Mouse (Mus musculus): ENCODE measurements around the gene Dnajc25. TPM values are rescaled to one million over a fixed set of nuclear protein-coding genes. Genes with fewer than 3 reads are reported as not detected.

The Dnajc25 gene
- polyA plus RNA-seq, 1 experiment from 2014 or later = 6.5 TPM

DNA sequence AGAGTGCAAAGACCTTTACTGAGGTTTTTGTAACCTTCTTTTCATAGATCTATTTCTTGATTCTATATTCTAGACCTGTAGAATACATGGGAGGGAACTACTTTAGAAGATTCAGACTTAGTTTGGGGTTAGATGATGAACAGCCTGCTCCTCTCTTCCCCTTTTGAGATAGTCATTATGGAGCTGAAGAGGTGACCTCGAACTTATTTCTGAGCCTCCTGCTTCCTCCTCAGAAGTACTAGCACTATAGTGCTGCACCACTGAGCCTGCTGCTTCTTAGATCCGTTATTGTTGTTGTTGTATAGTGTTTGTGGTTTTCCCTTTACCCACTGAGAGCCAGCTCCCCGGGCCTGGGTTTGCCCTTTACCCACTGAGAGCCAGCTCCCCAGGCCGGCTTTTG is 14.8 kb downstream of the Dnajc25 start:
- no peak overlapping the region for H3K4me3 ChIP-seq (ENCODE audit: low read depth, low read length)
- ATAC-seq (ENCODE audit: low FRiP score) (no peak), DNase-seq (ENCODE audit: low spot score) (no peak)
- WGBS = 73% methylated on average over 4 of the region's 4 CpGs
- no peaks in the 10 kb centered on the region for H3K9me3 ChIP-seq (ENCODE audit: control insufficient read depth, low read length)
- no peak overlapping the region for H3K4me2 ChIP-seq (replicated peaks; ENCODE audit: low read depth, low read length)
- no peaks in the 10 kb centered on the region for H3K36me3 ChIP-seq (ENCODE audit: control insufficient read depth, insufficient read depth, low read length)
- H3K27ac ChIP-seq (ENCODE audit: low read depth, low read length) = no peak overlapping the region
- H3K27me3 ChIP-seq (ENCODE audit: control insufficient read depth, insufficient read depth, low read length) = no peaks in the 10 kb centered on the region
- no peak overlapping the region for H3K9ac ChIP-seq (ENCODE audit: low read depth, low read length)
- no peaks in the 10 kb centered on the region for H3K4me1 ChIP-seq (replicated peaks; ENCODE audit: control insufficient read depth, insufficient read depth, low read length)

DNA sequence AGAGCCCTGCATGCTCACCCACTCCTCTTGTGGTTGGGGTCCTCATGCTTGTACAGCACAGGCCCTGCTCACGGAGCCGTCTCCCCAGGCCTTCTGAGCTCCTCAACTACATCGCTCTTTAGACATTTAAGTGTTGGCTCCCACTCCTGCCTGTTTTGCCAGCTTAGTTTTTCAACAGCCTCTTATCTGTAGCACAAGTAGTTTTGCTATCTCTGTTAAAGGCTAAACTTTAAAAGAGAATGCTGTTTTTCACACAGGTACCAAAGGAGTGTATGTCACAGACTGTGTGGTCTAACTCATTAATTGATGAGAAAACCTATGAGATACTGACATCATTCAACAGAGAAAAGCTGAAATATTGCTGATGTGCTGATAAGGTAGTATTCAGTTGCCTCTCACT is 16.6 kb downstream of the Dnajc25 start:
- H3K27ac ChIP-seq (ENCODE audit: low read depth, low read length) = no peak overlapping the region
- ATAC-seq (ENCODE audit: low FRiP score) (no peak), DNase-seq (ENCODE audit: low spot score) (no peak)
- H3K4me1 ChIP-seq (replicated peaks; ENCODE audit: control insufficient read depth, insufficient read depth, low read length) = no peaks in the 10 kb centered on the region
- no peak overlapping the region for H3K4me3 ChIP-seq (ENCODE audit: low read depth, low read length)
- 93% methylated on average over 3 of the region's 3 CpGs for WGBS
- H3K27me3 ChIP-seq (ENCODE audit: control insufficient read depth, insufficient read depth, low read length) = no peaks in the 10 kb centered on the region
- H3K9ac ChIP-seq (ENCODE audit: low read depth, low read length) = no peak overlapping the region
- no peaks in the 10 kb centered on the region for H3K36me3 ChIP-seq (ENCODE audit: control insufficient read depth, insufficient read depth, low read length)
- no peaks in the 10 kb centered on the region for H3K9me3 ChIP-seq (ENCODE audit: control insufficient read depth, low read length)
- H3K4me2 ChIP-seq (replicated peaks; ENCODE audit: low read depth, low read length) = no peak overlapping the region

DNA sequence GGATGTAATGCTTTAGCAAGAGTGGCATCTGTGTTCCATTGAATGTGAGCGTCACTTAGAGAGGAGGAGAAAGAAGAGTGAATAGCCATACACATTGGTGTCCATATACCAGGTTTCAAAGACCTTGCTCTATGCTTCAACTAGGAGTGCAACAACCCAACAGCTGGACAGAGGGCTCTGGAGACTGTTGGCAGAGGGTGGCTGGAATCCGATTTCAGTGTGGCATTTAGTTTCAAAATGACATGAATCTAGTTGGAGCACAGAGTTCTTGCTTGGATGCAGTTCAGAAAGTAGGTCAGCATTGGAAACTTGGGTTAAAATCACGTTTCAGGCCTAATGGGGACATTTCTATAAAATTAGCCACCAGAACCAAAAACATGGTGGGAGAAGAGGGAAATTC is 20.3 kb downstream of the Dnajc25 start:
- Histone ChIP-seq H3K9me3 (ENCODE audit: control insufficient read depth, low read length) (no peaks in the 10 kb centered on the region), H3K9ac (ENCODE audit: low read depth, low read length) (no peak overlapping the region), H3K4me2 (replicated peaks; ENCODE audit: low read depth, low read length) (no peak overlapping the region), H3K27me3 (ENCODE audit: control insufficient read depth, insufficient read depth, low read length) (no peaks in the 10 kb centered on the region), H3K36me3 (ENCODE audit: control insufficient read depth, insufficient read depth, low read length) (no peaks in the 10 kb centered on the region), H3K4me1 (replicated peaks; ENCODE audit: control insufficient read depth, insufficient read depth, low read length) (no peaks in the 10 kb centered on the region), H3K27ac (ENCODE audit: low read depth, low read length) (no peak overlapping the region), H3K4me3 (ENCODE audit: low read depth, low read length) (no peak overlapping the region)
- WGBS = 87% methylated on average over 3 of the region's 3 CpGs
- ATAC-seq (ENCODE audit: low FRiP score) (no peak), DNase-seq (ENCODE audit: low spot score) (no peak)

DNA sequence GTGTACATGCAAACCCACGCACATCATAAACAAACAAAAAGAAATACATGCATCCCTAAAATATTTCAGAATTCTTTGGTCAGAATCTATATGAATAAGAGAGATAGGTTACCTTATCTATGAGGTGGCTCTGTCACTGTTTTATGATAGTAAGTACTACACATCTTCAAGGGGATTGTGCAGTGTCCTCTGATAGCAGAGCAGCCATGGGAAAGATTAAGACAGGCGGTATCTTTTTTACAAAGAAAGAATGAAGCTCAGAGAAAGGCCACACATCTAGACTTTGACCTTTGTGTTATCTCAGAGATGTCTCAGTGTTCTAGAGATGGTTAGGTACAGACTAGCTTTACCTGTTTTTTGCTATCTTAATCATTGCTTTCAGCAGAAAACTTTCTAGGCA is 22.1 kb downstream of the Dnajc25 start:
- Histone ChIP-seq H3K36me3 (ENCODE audit: control insufficient read depth, insufficient read depth, low read length) (no peaks in the 10 kb centered on the region), H3K9ac (ENCODE audit: low read depth, low read length) (no peak overlapping the region), H3K27ac (ENCODE audit: low read depth, low read length) (no peak overlapping the region), H3K9me3 (ENCODE audit: control insufficient read depth, low read length) (no peaks in the 10 kb centered on the region), H3K4me3 (ENCODE audit: low read depth, low read length) (no peak overlapping the region), H3K4me1 (replicated peaks; ENCODE audit: control insufficient read depth, insufficient read depth, low read length) (no peaks in the 10 kb centered on the region), H3K4me2 (replicated peaks; ENCODE audit: low read depth, low read length) (no peak overlapping the region), H3K27me3 (ENCODE audit: control insufficient read depth, insufficient read depth, low read length) (no peaks in the 10 kb centered on the region)
- ATAC-seq (ENCODE audit: low FRiP score) (no peak), DNase-seq (ENCODE audit: low spot score) (no peak)
- 94% methylated on average over 2 of the region's 2 CpGs for WGBS

DNA sequence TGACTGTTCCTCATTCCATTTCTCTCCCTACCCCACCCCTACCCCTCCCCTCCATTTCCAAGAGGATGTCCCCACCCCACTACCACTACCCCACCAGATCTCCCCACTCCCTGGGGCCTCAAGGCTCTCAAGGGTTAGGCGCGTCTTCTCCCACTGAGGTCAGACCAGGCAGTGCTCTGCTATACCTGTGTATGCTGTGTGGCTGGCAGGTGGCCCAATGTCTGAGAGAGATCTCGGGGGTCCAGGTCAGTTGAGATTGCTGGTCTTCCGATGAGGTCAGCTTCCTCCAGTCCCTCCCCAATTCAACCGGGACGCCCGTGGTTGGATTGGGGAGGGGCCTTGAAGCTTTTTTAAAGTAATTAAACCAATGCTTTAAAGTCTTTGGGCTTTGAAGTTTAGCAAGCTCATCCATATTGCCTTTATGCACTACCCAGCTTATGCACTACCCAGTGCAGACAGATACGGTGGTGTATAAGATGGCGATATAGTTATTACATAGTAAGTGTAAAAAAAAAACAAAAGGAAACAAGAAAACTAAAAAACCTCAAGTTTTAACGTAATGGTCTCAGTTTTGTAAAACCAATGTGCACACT is 39.6 kb downstream of the Dnajc25 start:
- Histone ChIP-seq H3K4me3 (ENCODE audit: low read depth, low read length) (peak overlapping the region; percentile 75), H3K36me3 (ENCODE audit: control insufficient read depth, insufficient read depth, low read length) (no peaks in the 10 kb centered on the region), H3K4me2 (replicated peaks; ENCODE audit: low read depth, low read length) (peak overlapping the region; percentile 78; the same call in 1 of the 2 replicates), H3K27me3 (ENCODE audit: control insufficient read depth, insufficient read depth, low read length) (no peaks in the 10 kb centered on the region), H3K27ac (ENCODE audit: low read depth, low read length) (0 out of 2 replicates have a peak overlapping the region, but pooled peaks have one; percentile 81), H3K9ac (ENCODE audit: low read depth, low read length) (no peak overlapping the region), H3K9me3 (ENCODE audit: control insufficient read depth, low read length) (no peaks in the 10 kb centered on the region), H3K4me1 (replicated peaks; ENCODE audit: control insufficient read depth, insufficient read depth, low read length) (no peaks in the 10 kb centered on the region; the same call in 1 of the 2 replicates)
- WGBS = 84% methylated on average over 10 of the region's 10 CpGs
- no peak for ATAC-seq (ENCODE audit: low FRiP score)
- no peak for DNase-seq (ENCODE audit: low spot score)

DNA sequence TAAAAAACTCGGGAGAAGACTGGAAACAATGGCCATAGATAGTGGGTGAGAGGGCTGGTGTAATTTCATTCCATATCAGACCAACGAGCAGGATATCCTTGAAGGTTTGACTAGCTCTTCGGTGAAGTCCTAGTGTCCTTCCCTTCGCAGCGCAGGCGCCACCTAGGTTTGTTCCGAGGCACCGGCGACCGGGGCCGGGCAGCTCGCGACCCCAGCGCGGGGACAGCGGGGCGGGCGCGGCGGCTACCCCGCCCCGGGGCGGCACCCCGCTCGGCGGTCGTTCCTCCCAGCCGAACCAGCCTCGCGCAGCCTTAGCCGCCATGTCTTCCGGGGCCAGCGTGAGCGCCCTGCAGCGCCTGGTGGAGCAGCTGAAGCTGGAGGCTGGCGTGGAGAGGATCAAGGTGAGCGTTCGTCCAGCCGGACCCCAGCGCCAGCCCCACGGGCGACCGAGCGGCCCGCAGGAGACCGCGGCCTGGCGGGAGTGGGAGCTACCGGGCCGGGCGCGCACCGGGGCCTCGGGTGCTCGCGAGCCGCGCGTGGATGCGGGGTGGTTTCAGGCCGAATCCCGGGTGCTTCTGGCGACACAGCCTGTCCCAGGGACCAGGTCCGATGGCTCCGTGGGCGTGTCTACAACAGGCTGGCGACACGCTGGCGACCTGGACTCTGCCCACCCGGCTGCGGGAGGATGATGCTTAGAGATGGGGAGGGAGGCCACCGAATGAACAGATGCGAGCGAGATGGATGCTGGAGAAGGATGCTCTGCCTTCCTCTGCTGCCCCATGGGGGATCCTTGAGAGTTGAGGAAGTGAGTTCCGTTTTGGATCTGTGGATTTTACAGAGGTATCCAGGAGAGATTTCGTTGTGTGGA is 40.3 kb downstream of the Dnajc25 start, which contains the start of gene Gng10:
Gene Gng10 (plus strand): TSS at position 171 of the 868 bp plus-strand sequence.
- peak; percentile 74 for DNase-seq (ENCODE audit: low spot score)
- Histone ChIP-seq H3K27ac (ENCODE audit: low read depth, low read length) (peak within 1 kb of the TSS; percentile 81), H3K4me1 (replicated peaks; ENCODE audit: control insufficient read depth, insufficient read depth, low read length) (no peaks in the 10 kb centered on the region; the same call in 1 of the 2 replicates), H3K9me3 (ENCODE audit: control insufficient read depth, low read length) (no peaks in the 10 kb centered on the region), H3K9ac (ENCODE audit: low read depth, low read length) (peak within 1 kb of the TSS; percentile 86), H3K36me3 (ENCODE audit: control insufficient read depth, insufficient read depth, low read length) (no peaks in the 10 kb centered on the region), H3K27me3 (ENCODE audit: control insufficient read depth, insufficient read depth, low read length) (no peaks in the 10 kb centered on the region), H3K4me3 (ENCODE audit: low read depth, low read length) (peak within 1 kb of the TSS; percentile 75), H3K4me2 (replicated peaks; ENCODE audit: low read depth, low read length) (peak within 1 kb of the TSS; percentile 78)
- WGBS = 18% methylated on average over 70 of the region's 76 CpGs
- peak; percentile 88 for ATAC-seq (ENCODE audit: low FRiP score)

DNA sequence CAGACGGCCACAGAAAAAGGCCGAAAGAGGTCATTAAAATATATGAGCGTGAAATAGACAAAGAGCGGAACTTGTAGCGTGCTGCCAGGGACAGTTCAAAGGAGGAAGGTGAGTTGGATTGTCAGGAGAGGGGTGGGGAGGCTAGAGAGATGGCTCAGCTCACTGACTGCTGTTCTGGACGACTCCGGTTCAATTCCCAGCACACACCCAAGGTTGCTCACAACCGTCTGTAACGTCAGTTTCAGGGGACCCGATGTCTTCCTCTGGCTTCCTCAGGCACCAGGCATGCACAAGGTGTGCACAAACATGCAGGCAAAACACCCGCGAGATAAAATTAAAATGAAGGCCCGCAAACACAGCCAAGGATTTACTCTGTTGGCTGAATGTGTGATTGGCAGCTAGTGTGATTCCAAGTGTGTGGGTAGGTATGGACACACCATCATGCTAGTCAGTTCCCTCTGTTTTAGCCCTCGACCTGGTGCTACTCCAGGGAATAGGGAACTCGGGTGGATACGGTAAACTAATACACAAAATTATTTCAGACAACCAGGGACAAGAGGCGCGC is 41.0 kb downstream of the Dnajc25 start:
- WGBS = 61% methylated on average over 18 of the region's 18 CpGs
- no peaks in the 10 kb centered on the region for H3K36me3 ChIP-seq (ENCODE audit: control insufficient read depth, insufficient read depth, low read length)
- H3K9me3 ChIP-seq (ENCODE audit: control insufficient read depth, low read length) = no peaks in the 10 kb centered on the region
- H3K4me2 ChIP-seq (replicated peaks; ENCODE audit: low read depth, low read length) = peak overlapping the region; percentile 78
- peak overlapping the region; percentile 75 for H3K4me3 ChIP-seq (ENCODE audit: low read depth, low read length)
- peak overlapping the region; percentile 81; the same call in 1 of the 2 replicates for H3K27ac ChIP-seq (ENCODE audit: low read depth, low read length)
- peak; percentile 13 for DNase-seq (ENCODE audit: low spot score)
- peak overlapping the region; percentile 86; the same call in 1 of the 2 replicates for H3K9ac ChIP-seq (ENCODE audit: low read depth, low read length)
- ATAC-seq (ENCODE audit: low FRiP score) = peak; percentile 43; the same call in 1 of the 2 replicates
- H3K4me1 ChIP-seq (replicated peaks; ENCODE audit: control insufficient read depth, insufficient read depth, low read length) = no peaks in the 10 kb centered on the region; the same call in 1 of the 2 replicates
- no peaks in the 10 kb centered on the region for H3K27me3 ChIP-seq (ENCODE audit: control insufficient read depth, insufficient read depth, low read length)

DNA sequence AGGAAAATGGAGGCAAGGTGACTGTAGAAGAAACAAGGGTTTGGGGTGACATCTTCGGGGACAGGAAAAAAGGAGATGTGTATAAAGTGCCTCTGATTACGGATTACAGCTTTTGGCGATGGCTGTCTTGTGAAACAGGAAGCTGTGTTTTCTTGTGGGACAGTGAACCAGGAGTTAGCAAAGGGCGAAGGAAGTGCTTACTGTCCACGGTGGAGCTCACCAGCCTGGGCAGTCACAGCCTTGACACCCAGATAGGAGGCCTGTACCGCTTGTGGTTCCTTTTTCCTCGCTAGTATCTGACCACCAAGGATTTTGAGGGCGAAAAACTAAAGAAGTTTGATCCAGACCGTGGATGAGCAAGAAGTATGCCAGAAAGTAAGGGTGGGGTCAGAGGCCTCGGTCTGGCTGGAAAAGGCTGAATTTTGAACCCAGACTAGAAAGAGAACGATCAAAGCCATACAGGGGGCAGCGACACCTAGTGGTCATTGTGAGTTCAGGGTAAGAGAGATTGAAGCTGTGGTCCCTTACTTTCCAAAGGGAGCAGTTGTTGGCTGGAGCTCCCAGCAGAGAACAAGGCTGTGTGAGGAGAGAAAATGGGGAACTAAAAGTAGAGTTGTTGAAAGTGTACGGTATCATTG is 41.7 kb downstream of the Dnajc25 start:
- no peak overlapping the region for H3K4me2 ChIP-seq (replicated peaks; ENCODE audit: low read depth, low read length)
- H3K4me3 ChIP-seq (ENCODE audit: low read depth, low read length) = no peak overlapping the region
- H3K36me3 ChIP-seq (ENCODE audit: control insufficient read depth, insufficient read depth, low read length) = no peaks in the 10 kb centered on the region
- H3K27ac ChIP-seq (ENCODE audit: low read depth, low read length) = no peak overlapping the region
- no peaks in the 10 kb centered on the region for H3K27me3 ChIP-seq (ENCODE audit: control insufficient read depth, insufficient read depth, low read length)
- DNase-seq (ENCODE audit: low spot score) (peak; percentile 85), ATAC-seq (ENCODE audit: low FRiP score) (0 out of 2 replicates have a peak, but pooled peaks have one; percentile 48)
- no peaks in the 10 kb centered on the region for H3K9me3 ChIP-seq (ENCODE audit: control insufficient read depth, low read length)
- H3K9ac ChIP-seq (ENCODE audit: low read depth, low read length) = no peak overlapping the region
- no peaks in the 10 kb centered on the region; the same call in 1 of the 2 replicates for H3K4me1 ChIP-seq (replicated peaks; ENCODE audit: control insufficient read depth, insufficient read depth, low read length)
- whole genome bisulfite sequencing = 49% methylated on average over 13 of the region's 13 CpGs

Data from hindbrain, embryonic 11.5 days (tissue).